Mouse (Mus musculus) CH12.LX (cell line): ENCODE data around the gene Bnc2.

Experiments used
- CTCF ChIP-seq, 2 experiments: IDR thresholded peaks in 1 of 2; conservative IDR thresholded peaks in 1 of 2; 2 replicates each; pipeline ENCODE4 v1.5.1; 2011 to 2012; ENCODE audit warnings: low read depth in 2 of 2, low read length in 2 of 2, improper control_type of control experiment in 1 of 2, inconsistent platforms in 1 of 2, mild to moderate bottlenecking in 1 of 2, moderate library complexity in 1 of 2
- MAFK ChIP-seq: IDR thresholded peaks from 2 replicates; pipeline ENCODE4 v1.6.1; 2011; ENCODE audit warnings: low read length, improper control_type of control experiment; ENCODE audit not compliant: insufficient replicate concordance
- MAZ ChIP-seq: IDR thresholded peaks from 2 replicates; pipeline ENCODE4 v1.6.1; 2012; ENCODE audit warnings: low read depth, mild to moderate bottlenecking, inconsistent platforms, low read length, improper control_type of control experiment, moderate library complexity
- PAX5 ChIP-seq: IDR thresholded peaks from 2 replicates; pipeline ENCODE4 v1.6.1; 2012; ENCODE audit warnings: low read length, inconsistent platforms, mixed read lengths
- POLR2A ChIP-seq: IDR thresholded peaks from 2 replicates; pipeline ENCODE4 v1.6.1; 2011; ENCODE audit warnings: low read depth, mild to moderate bottlenecking, improper control_type of control experiment, low read length
- RAD21 ChIP-seq: IDR thresholded peaks from 2 replicates; pipeline ENCODE4 v1.6.1; 2011; ENCODE audit warnings: low read depth, mild to moderate bottlenecking, low read length, improper control_type of control experiment, moderate library complexity
- USF1 ChIP-seq: IDR thresholded peaks from 2 replicates; pipeline ENCODE4 v1.6.1; 2014; ENCODE audit warnings: low read depth, mild to moderate bottlenecking, inconsistent platforms, low read length, improper control_type of control experiment

DNA sequence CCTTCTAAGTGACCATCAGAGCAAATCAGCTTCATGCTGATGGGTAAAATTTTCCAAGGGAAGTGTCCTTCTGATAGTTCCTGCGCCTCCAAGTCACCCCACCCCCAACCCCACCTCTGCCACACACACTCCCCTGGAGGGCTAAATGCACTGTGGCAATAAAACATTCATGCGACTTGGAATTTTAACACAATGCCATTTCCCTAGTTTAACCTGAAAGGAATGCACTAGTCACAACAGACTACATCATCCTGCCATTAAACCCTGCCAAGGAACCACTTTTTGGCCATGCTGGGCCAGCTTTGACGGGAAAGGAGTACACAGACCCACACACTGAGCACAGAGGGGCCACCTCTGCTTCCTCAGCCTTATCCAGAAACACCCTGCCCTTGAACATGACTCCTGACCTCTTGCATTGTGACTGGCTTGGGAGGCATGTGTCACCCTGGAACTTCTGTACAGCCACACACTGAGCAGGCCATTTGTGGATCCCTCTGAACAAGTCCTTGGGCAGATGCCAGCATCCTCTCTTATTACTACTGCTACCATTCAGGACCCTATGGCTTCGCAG is 151.3 kb downstream of the Bnc2 start:
- TF ChIP-seq POLR2A (no peak), USF1 (no peak), MAFK (no peak), MAZ (no peak), RAD21 (no peak), CTCF (conservative IDR thresholded peaks at IDR 0.05 in 1 of 2, IDR thresholded peaks at IDR 0.05 in 1 of 2; ENCODE audit: low read depth in 2 of 2, low read length in 2 of 2) (no peak), PAX5 (no peak)
